Mouse (Mus musculus): ENCODE measurements at regions not wholly inside any gene's neighbourhood (a gene's known extent, or its start where the extent isn't known, plus 50 kb on each side); places are given as distances from the start of the nearest gene placed in this dataset.

- H3K4me1 ChIP-seq (ENCODE audit: control insufficient read depth, insufficient read depth, low read length): no peaks in the 10 kb centered on the region
These were observed 235.5 kb downstream of the Fat4 start for GRCm38 (mm10) chr3:39122250-39122649.

GRCm38 (mm10) chr3:39130532-39130931 is 243.8 kb downstream of the Fat4 start:
- TF ChIP-seq CTCF (IDR thresholded peaks at IDR 0.05; ENCODE audit: low read depth, low read length) (no peak), POLR2A (IDR thresholded peaks at IDR 0.05; ENCODE audit: borderline replicate concordance, low read depth, low read length) (no peak)
- Histone ChIP-seq H3K27ac (ENCODE audit: insufficient read depth, low read depth, low read length) (no peak overlapping the region), H3K4me3 (ENCODE audit: insufficient read depth, low read length) (no peak overlapping the region), H3K4me1 (ENCODE audit: control insufficient read depth, insufficient read depth, low read length) (no peaks in the 10 kb centered on the region)

More at GRCm38 (mm10) chr3:39122250-39122649, 235.5 kb downstream of the Fat4 start:
- H3K4me3 ChIP-seq (ENCODE audit: insufficient read depth, low read length): no peak overlapping the region
- H3K27ac ChIP-seq (ENCODE audit: insufficient read depth, low read depth, low read length): no peak overlapping the region
- no peak for TF ChIP-seq CTCF (IDR thresholded peaks at IDR 0.05; ENCODE audit: low read depth, low read length)
- TF ChIP-seq POLR2A (IDR thresholded peaks at IDR 0.05; ENCODE audit: borderline replicate concordance, low read depth, low read length): no peak

GRCm38 (mm10) chr3:39165006-39165667 is 278.4 kb downstream of the Fat4 start:
- H3K27ac ChIP-seq (ENCODE audit: insufficient read depth, low read depth, low read length): no peak overlapping the region
- no peak for TF ChIP-seq CTCF (IDR thresholded peaks at IDR 0.05; ENCODE audit: low read depth, low read length)
- no peak for TF ChIP-seq POLR2A (IDR thresholded peaks at IDR 0.05; ENCODE audit: borderline replicate concordance, low read depth, low read length)
- H3K4me3 ChIP-seq (ENCODE audit: insufficient read depth, low read length): no peak overlapping the region
- no peaks in the 10 kb centered on the region for H3K4me1 ChIP-seq (ENCODE audit: control insufficient read depth, insufficient read depth, low read length)

- peaks cover 4% of the 10 kb centered on the region for H3K4me1 ChIP-seq (ENCODE audit: control insufficient read depth, insufficient read depth, low read length)
- TF ChIP-seq CTCF (IDR thresholded peaks at IDR 0.05; ENCODE audit: low read depth, low read length) (no peak), POLR2A (IDR thresholded peaks at IDR 0.05; ENCODE audit: borderline replicate concordance, low read depth, low read length) (no peak)
- no peak overlapping the region for H3K4me3 ChIP-seq (ENCODE audit: insufficient read depth, low read length)
- H3K27ac ChIP-seq (ENCODE audit: insufficient read depth, low read depth, low read length): peak overlapping the region; percentile 58
These were observed 295.9 kb downstream of the Fat4 start for GRCm38 (mm10) chr3:39182646-39183045.

- H3K4me3 ChIP-seq (ENCODE audit: insufficient read depth, low read length): no peak overlapping the region
- H3K4me1 ChIP-seq (ENCODE audit: control insufficient read depth, insufficient read depth, low read length): no peaks in the 10 kb centered on the region
- H3K27ac ChIP-seq (ENCODE audit: insufficient read depth, low read depth, low read length): no peak overlapping the region
- no peak for TF ChIP-seq POLR2A (IDR thresholded peaks at IDR 0.05; ENCODE audit: borderline replicate concordance, low read depth, low read length)
- no peak for TF ChIP-seq CTCF (IDR thresholded peaks at IDR 0.05; ENCODE audit: low read depth, low read length)
These were observed 308.4 kb downstream of the Fat4 start for GRCm38 (mm10) chr3:39195102-39195501.

- Histone ChIP-seq H3K4me3 (ENCODE audit: insufficient read depth, low read length) (no peak overlapping the region), H3K27ac (ENCODE audit: insufficient read depth, low read depth, low read length) (no peak overlapping the region), H3K4me1 (ENCODE audit: control insufficient read depth, insufficient read depth, low read length) (no peaks in the 10 kb centered on the region)
- TF ChIP-seq POLR2A (IDR thresholded peaks at IDR 0.05; ENCODE audit: borderline replicate concordance, low read depth, low read length): no peak
- TF ChIP-seq CTCF (IDR thresholded peaks at IDR 0.05; ENCODE audit: low read depth, low read length): no peak
These were observed 315.9 kb downstream of the Fat4 start for GRCm38 (mm10) chr3:39202662-39203061.

- Histone ChIP-seq H3K4me1 (ENCODE audit: control insufficient read depth, insufficient read depth, low read length) (no peaks in the 10 kb centered on the region), H3K27ac (ENCODE audit: insufficient read depth, low read depth, low read length) (no peak overlapping the region), H3K4me3 (ENCODE audit: insufficient read depth, low read length) (no peak overlapping the region)
- TF ChIP-seq CTCF (IDR thresholded peaks at IDR 0.05; ENCODE audit: low read depth, low read length): no peak
- TF ChIP-seq POLR2A (IDR thresholded peaks at IDR 0.05; ENCODE audit: borderline replicate concordance, low read depth, low read length): no peak
These were observed 321.9 kb downstream of the Fat4 start for GRCm38 (mm10) chr3:39208651-39209050.

GRCm38 (mm10) chr3:39209382-39210165 is 322.8 kb downstream of the Fat4 start:
- no peak for TF ChIP-seq POLR2A (IDR thresholded peaks at IDR 0.05; ENCODE audit: borderline replicate concordance, low read depth, low read length)
- TF ChIP-seq CTCF (IDR thresholded peaks at IDR 0.05; ENCODE audit: low read depth, low read length): no peak
- Histone ChIP-seq H3K27ac (ENCODE audit: insufficient read depth, low read depth, low read length) (no peak overlapping the region), H3K4me3 (ENCODE audit: insufficient read depth, low read length) (no peak overlapping the region)

GRCm38 (mm10) chr3:39211670-39212069 is 324.9 kb downstream of the Fat4 start:
- no peak for TF ChIP-seq POLR2A (IDR thresholded peaks at IDR 0.05; ENCODE audit: borderline replicate concordance, low read depth, low read length)
- TF ChIP-seq CTCF (IDR thresholded peaks at IDR 0.05; ENCODE audit: low read depth, low read length): no peak
- Histone ChIP-seq H3K27ac (ENCODE audit: insufficient read depth, low read depth, low read length) (no peak overlapping the region), H3K4me1 (ENCODE audit: control insufficient read depth, insufficient read depth, low read length) (no peaks in the 10 kb centered on the region), H3K4me3 (ENCODE audit: insufficient read depth, low read length) (no peak overlapping the region)

More at GRCm38 (mm10) chr3:39209382-39210165, 322.8 kb downstream of the Fat4 start:
- no peaks in the 10 kb centered on the region for H3K4me1 ChIP-seq (ENCODE audit: control insufficient read depth, insufficient read depth, low read length)
